Comparison of ENCODE assay signal across 9 mouse cellular contexts in genomic region chrX:170674885-170675876, GRCm38 (mm10). TPM values are rescaled to one million over a fixed set of nuclear protein-coding genes. Genes with fewer than 3 reads are reported as not detected.
DNase-seq lines count a peak whose midpoint lies in the region; ATAC-seq and TF ChIP-seq lines count a peak whose summit lies in the region.
"Had no signal": no experiment of that assay in that cellular context is flagged by ENCODE, and none has a peak within 500 bp of the region (broad histone marks: within the 10 kb centered on the region; RNA-seq: fewer than 3 reads in every experiment).

No protein-coding gene starts in this region.

- 84% methylated on average over 39 of the region's 39 CpGs for WGBS in lung, embryonic 15.5 days
- 86% methylated on average over 39 of the region's 39 CpGs for WGBS in lung, adult 2 months
- 88% methylated on average over 39 of the region's 39 CpGs for WGBS in hindbrain, embryonic 16.5 days

- H3K9me3 ChIP-seq in lung, embryonic 15.5 days, result peaks cover 37% of the 10 kb centered on the region
- H3K9me3 ChIP-seq in hindbrain, embryonic 16.5 days (ENCODE audit: control insufficient read depth, low read length), result peaks cover 48% of the 10 kb centered on the region

- H3K4me1 ChIP-seq in lung, embryonic 15.5 days, result no peaks in the 10 kb centered on the region
- no peaks in the 10 kb centered on the region for H3K4me1 ChIP-seq in lung, adult 2 months (ENCODE audit: control insufficient read depth, insufficient read depth, low read length)
- H3K4me1 ChIP-seq in hindbrain, embryonic 16.5 days (ENCODE audit: control insufficient read depth, insufficient read depth, low read depth, low read length), result no peaks in the 10 kb centered on the region
- H3K4me1 ChIP-seq: limb, embryonic 15.5 days had no signal

- no peak overlapping the region for H3K9ac ChIP-seq in lung, embryonic 15.5 days
- no peak overlapping the region for H3K9ac ChIP-seq in hindbrain, embryonic 16.5 days (ENCODE audit: low read depth, low read length)
- H3K9ac ChIP-seq: limb, embryonic 15.5 days had no signal

- DNase-seq in adrenal gland, postnatal 36 days, result peak; percentile 0 to 6
- no peak for DNase-seq in adrenal gland, adult 18-20 months (ENCODE audit: low spot score in 2 of 2)
- no peak for DNase-seq in lung, adult 2 months
- DNase-seq in brain, embryonic 14.5 days (ENCODE audit: low read depth), result peak; percentile 86
- no peak for DNase-seq in ovary, postnatal 10 days (ENCODE audit: low spot score)

- TF ChIP-seq POLR2A in lung, adult 2 months (IDR thresholded peaks at IDR 0.05; ENCODE audit: borderline replicate concordance, extremely low read depth, low read depth, low read length), result no peak
- TF ChIP-seq POLR2A in brain, embryonic 14.5 days (IDR thresholded peaks at IDR 0.05; ENCODE audit: borderline replicate concordance, extremely low read depth, insufficient read depth, insufficient read length, poor library complexity, severe bottlenecking), result no peak

- H3K27me3 ChIP-seq in lung, embryonic 15.5 days, result no peaks in the 10 kb centered on the region
- H3K27me3 ChIP-seq in hindbrain, embryonic 16.5 days (replicated peaks; ENCODE audit: control insufficient read depth, insufficient read depth, low read length), result no peaks in the 10 kb centered on the region
- H3K27me3 ChIP-seq: limb, embryonic 15.5 days had no signal

- no peak overlapping the region for H3K27ac ChIP-seq in lung, embryonic 15.5 days
- H3K27ac ChIP-seq in hindbrain, embryonic 16.5 days (ENCODE audit: low read depth, low read length), result no peak overlapping the region
- H3K27ac ChIP-seq: limb, embryonic 15.5 days had no signal

- H3K4me2 ChIP-seq in lung, embryonic 15.5 days, result no peak overlapping the region
- H3K4me2 ChIP-seq in hindbrain, embryonic 16.5 days (ENCODE audit: low read length), result no peak overlapping the region
- H3K4me2 ChIP-seq: limb, embryonic 15.5 days had no signal

- ATAC-seq in lung, embryonic 15.5 days (ENCODE audit: borderline replicate concordance, extremely low read depth, low FRiP score, low TSS enrichment), result peak; percentile 48
- peak; percentile 41; the same call in 1 of the 2 replicates for ATAC-seq in hindbrain, embryonic 16.5 days
- ATAC-seq in monocyte, adult 5-6 weeks (replicated peaks; ENCODE audit: insufficient number of reproducible peaks, low FRiP score, low TSS enrichment, poor library complexity, severe bottlenecking), result peak; percentile 44

- no peak overlapping the region for H3K4me3 ChIP-seq in lung, embryonic 15.5 days
- no peak overlapping the region for H3K4me3 ChIP-seq in lung, adult 2 months (replicated peaks; ENCODE audit: extremely low read depth, low read depth, low read length)
- H3K4me3 ChIP-seq in hindbrain, embryonic 16.5 days (ENCODE audit: low read length), result no peak overlapping the region
- H3K4me3 ChIP-seq: limb, embryonic 15.5 days had no signal

- peaks cover 23% of the 10 kb centered on the region; the same call in 1 of the 2 replicates for H3K36me3 ChIP-seq in lung, embryonic 15.5 days
- H3K36me3 ChIP-seq in hindbrain, embryonic 16.5 days (ENCODE audit: control insufficient read depth, insufficient read depth, low read length), result peaks cover 15% of the 10 kb centered on the region

- no peak for TF ChIP-seq CTCF in lung, adult 2 months (IDR thresholded peaks at IDR 0.05; ENCODE audit: insufficient read depth, low read length)
- no peak for TF ChIP-seq CTCF in brain, embryonic 14.5 days (IDR thresholded peaks at IDR 0.05; ENCODE audit: borderline replicate concordance, extremely low read depth, insufficient read depth, insufficient read length)

RNA-seq across cellular contexts. Expression of gene Asmt, which starts 2.7 kb away (rescaled TPM):
- not detected for total RNA-seq in adrenal gland, postnatal 36 days (2021)
- not detected for total RNA-seq in adrenal gland, adult 18-20 months (2021)
- polyA plus RNA-seq in lung, embryonic 15.5 days (2015; fragmentation: Nextera tagmentation; extraction: Ambion mirVana), result not detected in 2 replicates
- 0.09 TPM in 1 of 2 replicates, not detected in the other for polyA plus RNA-seq in lung, adult 2 months (2012; rRNA removed)
- polyA plus RNA-seq in brain, embryonic 14.5 days (2012; rRNA removed), result not detected in 2 replicates
- not detected in 2 replicates for polyA plus RNA-seq in hindbrain, embryonic 16.5 days (2015; fragmentation: Nextera tagmentation; extraction: Ambion mirVana)
- total RNA-seq in monocyte, adult 5-6 weeks (2017), result not detected in 3 replicates
- polyA plus RNA-seq: limb, embryonic 15.5 days had no signal

Comparison
In these comparisons a context has a peak if more than half of its experiments do, and no peak if none do; other contexts are left out.
1. DNase-seq: peak in adrenal gland, postnatal 36 days (2 of 2) and brain, embryonic 14.5 days (single experiment); none in adrenal gland, adult 18-20 months (0 of 2), lung, adult 2 months (single experiment) and ovary, postnatal 10 days (single experiment).
2. Peak in every context shown above with its lines, with median percentiles within 50 percentile points of each other: ATAC-seq.